Mouse (Mus musculus): Measurements from ENCODE around the gene Clic4. TPM values are rescaled to one million over a fixed set of nuclear protein-coding genes. Genes with fewer than 3 reads are reported as not detected.
"Not testable (repeated sequence)": the region's sequence is repeated elsewhere in the genome, so short reads cannot be mapped to it uniquely, and the experiment has no call there.

The Clic4 gene
- polyA plus RNA-seq, 1 experiment from 2014 or later: 179 TPM

DNA sequence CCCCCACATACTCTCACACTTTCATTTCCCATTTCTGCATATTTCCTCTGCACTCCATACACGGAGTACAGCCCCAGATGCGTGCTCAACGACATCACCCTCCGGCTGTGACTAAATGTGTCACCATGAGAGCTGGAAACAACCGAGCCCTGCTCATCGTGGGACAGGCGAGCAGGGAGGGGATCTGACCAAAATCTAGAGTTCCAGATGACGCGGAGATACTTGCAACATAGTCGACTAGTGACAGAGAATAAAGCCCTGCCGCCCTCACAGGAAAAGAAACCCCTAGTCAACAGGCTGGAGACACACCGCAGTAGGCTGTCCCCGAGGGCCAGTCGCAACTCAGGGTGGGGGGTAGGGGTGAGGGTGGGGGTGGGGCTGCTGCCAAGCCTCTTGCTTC lies 69.3 kb downstream of the Clic4 start:
- ATAC-seq (ENCODE audit: low read depth): peak; percentile 67
- H3K9me3 ChIP-seq (ENCODE audit: control insufficient read depth, low read length): no peaks in the 10 kb centered on the region; the same call in 1 of the 2 replicates
- 2% methylated on average over 14 of the region's 14 CpGs for WGBS
- peak overlapping the region; percentile 65 for H3K4me2 ChIP-seq (ENCODE audit: low read depth, low read length)
- peaks cover 8% of the 10 kb centered on the region for H3K4me1 ChIP-seq (replicated peaks; ENCODE audit: control insufficient read depth, insufficient read depth, low read length)
- H3K36me3 ChIP-seq (ENCODE audit: control insufficient read depth, insufficient read depth, low read length): no peaks in the 10 kb centered on the region
- H3K27me3 ChIP-seq (ENCODE audit: control insufficient read depth, insufficient read depth, low read depth, low read length): peaks cover 16% of the 10 kb centered on the region
- H3K27ac ChIP-seq (ENCODE audit: low read length): no peak overlapping the region
- peak overlapping the region; percentile 51; the same call in 1 of the 2 replicates for H3K9ac ChIP-seq (ENCODE audit: low read length)
- peak overlapping the region; percentile 42 for H3K4me3 ChIP-seq (ENCODE audit: low read length)

DNA sequence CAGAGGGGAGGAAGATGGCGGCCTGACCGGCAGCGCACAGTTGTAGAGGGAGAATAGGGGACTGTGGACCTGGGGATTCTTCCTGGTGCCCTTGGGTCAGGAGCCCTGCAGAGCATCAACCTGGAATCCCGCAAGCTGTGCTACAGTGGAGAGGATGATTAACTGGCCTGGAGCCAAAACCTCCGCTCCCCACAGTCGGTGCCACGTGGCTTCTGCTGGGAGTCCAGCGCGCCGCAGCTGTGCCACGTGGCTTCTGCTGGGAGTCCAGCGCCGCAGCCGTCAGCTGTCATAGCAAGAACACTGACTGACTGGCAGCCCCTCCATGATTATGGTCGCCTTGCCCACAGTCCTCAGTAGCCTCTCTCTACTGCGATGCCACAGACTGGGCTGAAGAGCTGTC lies 70.8 kb downstream of the Clic4 start:
- peaks cover 16% of the 10 kb centered on the region for H3K27me3 ChIP-seq (ENCODE audit: control insufficient read depth, insufficient read depth, low read depth, low read length)
- no peak overlapping the region for H3K4me2 ChIP-seq (ENCODE audit: low read depth, low read length)
- H3K36me3 ChIP-seq (ENCODE audit: control insufficient read depth, insufficient read depth, low read length): no peaks in the 10 kb centered on the region
- H3K4me3 ChIP-seq (ENCODE audit: low read length): no peak overlapping the region
- no peak overlapping the region for H3K9ac ChIP-seq (ENCODE audit: low read length)
- no peaks in the 10 kb centered on the region; the same call in 1 of the 2 replicates for H3K9me3 ChIP-seq (ENCODE audit: control insufficient read depth, low read length)
- no peak overlapping the region for H3K27ac ChIP-seq (ENCODE audit: low read length)
- WGBS: 75% methylated on average over 16 of the region's 16 CpGs
- ATAC-seq (ENCODE audit: low read depth): no peak
- peaks cover 8% of the 10 kb centered on the region for H3K4me1 ChIP-seq (replicated peaks; ENCODE audit: control insufficient read depth, insufficient read depth, low read length)

DNA sequence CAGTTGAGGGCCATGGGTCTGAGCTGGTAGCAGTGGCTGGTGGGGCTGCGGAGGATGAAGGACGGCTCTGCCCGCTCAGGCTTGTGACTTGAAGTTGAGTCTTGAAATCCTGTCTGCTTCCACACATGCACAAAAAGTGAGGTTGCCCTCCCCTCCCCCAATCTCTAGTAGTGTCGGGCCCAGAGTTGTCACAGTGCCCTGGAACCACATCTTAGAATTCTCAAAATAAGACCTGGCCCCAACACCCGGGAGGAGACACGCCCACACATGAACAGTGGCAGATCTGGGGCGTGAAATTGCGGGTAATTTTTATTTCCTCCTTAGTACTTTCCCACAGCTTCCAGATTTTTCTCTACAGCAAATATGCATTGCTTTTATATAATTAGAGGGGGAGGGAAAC lies 74.8 kb downstream of the Clic4 start:
- no peaks in the 10 kb centered on the region for H3K27me3 ChIP-seq (ENCODE audit: control insufficient read depth, insufficient read depth, low read depth, low read length)
- WGBS: 71% methylated on average over 8 of the region's 8 CpGs
- no peaks in the 10 kb centered on the region for H3K4me1 ChIP-seq (replicated peaks; ENCODE audit: control insufficient read depth, insufficient read depth, low read length)

DNA sequence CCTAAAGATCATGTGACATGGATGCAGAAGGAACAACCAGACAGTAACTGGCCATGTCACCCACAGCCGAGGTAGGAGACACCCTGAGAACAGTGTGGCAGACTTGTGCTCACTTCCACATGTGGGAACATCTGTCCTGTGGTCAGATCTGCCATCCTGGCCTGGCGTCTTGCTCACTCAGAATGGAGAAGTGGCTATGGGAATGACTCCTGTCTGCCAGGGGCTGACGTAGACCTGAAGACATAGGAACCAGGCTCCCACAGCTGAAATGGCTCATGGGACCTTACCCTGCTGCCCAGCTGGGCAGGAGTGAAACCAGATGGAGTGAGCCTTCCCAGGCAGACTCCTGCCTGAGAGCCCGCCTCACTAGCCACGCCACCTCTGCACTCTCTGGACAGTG lies 79.8 kb downstream of the Clic4 start:
- 61% methylated on average over 5 of the region's 5 CpGs for WGBS
- no peak for ATAC-seq (ENCODE audit: low read depth)
- H3K9me3 ChIP-seq (ENCODE audit: control insufficient read depth, low read length): no peaks in the 10 kb centered on the region
- no peaks in the 10 kb centered on the region for H3K4me1 ChIP-seq (replicated peaks; ENCODE audit: control insufficient read depth, insufficient read depth, low read length)
- H3K27me3 ChIP-seq (ENCODE audit: control insufficient read depth, insufficient read depth, low read depth, low read length): no peaks in the 10 kb centered on the region
- no peak overlapping the region for H3K27ac ChIP-seq (ENCODE audit: low read length)
- no peak overlapping the region for H3K9ac ChIP-seq (ENCODE audit: low read length)
- no peak overlapping the region for H3K4me2 ChIP-seq (ENCODE audit: low read depth, low read length)
- H3K4me3 ChIP-seq (ENCODE audit: low read length): no peak overlapping the region
- no peaks in the 10 kb centered on the region for H3K36me3 ChIP-seq (ENCODE audit: control insufficient read depth, insufficient read depth, low read length)

More for the DNA sequence above, 74.8 kb downstream of the Clic4 start:
- Histone ChIP-seq H3K36me3 (ENCODE audit: control insufficient read depth, insufficient read depth, low read length) (no peaks in the 10 kb centered on the region), H3K27ac (ENCODE audit: low read length) (no peak overlapping the region), H3K9ac (ENCODE audit: low read length) (no peak overlapping the region), H3K4me3 (ENCODE audit: low read length) (no peak overlapping the region), H3K9me3 (ENCODE audit: control insufficient read depth, low read length) (no peaks in the 10 kb centered on the region), H3K4me2 (ENCODE audit: low read depth, low read length) (no peak overlapping the region)
- no peak for ATAC-seq (ENCODE audit: low read depth)

DNA sequence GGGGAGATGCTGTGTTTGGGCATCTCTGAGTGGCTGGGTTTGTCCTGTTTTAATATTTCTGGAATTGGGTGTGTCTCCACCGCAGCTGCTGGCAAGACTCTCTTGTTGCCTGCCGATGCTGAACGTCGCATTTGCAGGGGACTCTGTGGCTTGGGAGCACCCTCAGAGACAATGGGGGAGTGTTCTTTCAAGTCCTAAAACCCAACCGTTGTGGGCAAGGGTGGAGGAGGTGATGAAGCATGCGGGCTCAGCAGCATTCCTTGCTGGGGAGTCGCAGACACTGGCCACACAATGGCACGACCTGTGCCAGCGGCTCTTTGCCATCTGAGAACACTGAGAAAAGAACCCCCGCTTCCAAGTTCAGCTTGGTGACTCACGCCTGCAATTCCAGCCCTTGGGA lies 81.0 kb downstream of the Clic4 start:
- WGBS: 67% methylated on average over 11 of the region's 11 CpGs
- H3K9ac ChIP-seq (ENCODE audit: low read length): no peak overlapping the region
- no peaks in the 10 kb centered on the region for H3K9me3 ChIP-seq (ENCODE audit: control insufficient read depth, low read length)
- H3K4me3 ChIP-seq (ENCODE audit: low read length): no peak overlapping the region
- no peak overlapping the region for H3K27ac ChIP-seq (ENCODE audit: low read length)
- H3K4me1 ChIP-seq (replicated peaks; ENCODE audit: control insufficient read depth, insufficient read depth, low read length): no peaks in the 10 kb centered on the region
- H3K27me3 ChIP-seq (ENCODE audit: control insufficient read depth, insufficient read depth, low read depth, low read length): no peaks in the 10 kb centered on the region
- H3K36me3 ChIP-seq (ENCODE audit: control insufficient read depth, insufficient read depth, low read length): no peaks in the 10 kb centered on the region
- ATAC-seq (ENCODE audit: low read depth): no peak
- no peak overlapping the region for H3K4me2 ChIP-seq (ENCODE audit: low read depth, low read length)

DNA sequence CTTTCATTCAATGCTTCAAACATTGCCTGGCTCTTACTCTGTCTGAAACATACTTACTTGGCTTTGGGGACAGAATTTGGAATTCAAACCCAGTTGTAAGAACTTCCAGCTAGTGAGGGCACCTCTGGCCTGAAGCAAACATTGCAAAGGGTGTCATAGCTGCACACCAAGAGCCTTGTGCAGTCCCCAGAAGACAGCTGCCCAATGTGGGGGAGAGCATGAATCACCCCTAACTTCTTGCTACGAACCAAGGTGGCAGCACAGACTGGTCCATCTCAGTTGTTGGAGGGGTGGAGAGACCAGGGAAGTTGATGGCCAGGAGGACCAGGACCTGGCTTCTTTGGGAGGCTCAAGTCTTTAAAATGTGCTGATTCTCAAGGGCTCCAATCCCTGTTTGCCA lies 81.4 kb downstream of the Clic4 start:
- H3K36me3 ChIP-seq (ENCODE audit: control insufficient read depth, insufficient read depth, low read length): no peaks in the 10 kb centered on the region
- 54% methylated on average over 1 of the region's 1 CpGs for WGBS
- no peak overlapping the region for H3K4me3 ChIP-seq (ENCODE audit: low read length)
- no peak overlapping the region for H3K9ac ChIP-seq (ENCODE audit: low read length)
- ATAC-seq (ENCODE audit: low read depth): no peak
- no peak overlapping the region for H3K27ac ChIP-seq (ENCODE audit: low read length)
- no peaks in the 10 kb centered on the region for H3K4me1 ChIP-seq (replicated peaks; ENCODE audit: control insufficient read depth, insufficient read depth, low read length)
- no peaks in the 10 kb centered on the region for H3K27me3 ChIP-seq (ENCODE audit: control insufficient read depth, insufficient read depth, low read depth, low read length)
- no peaks in the 10 kb centered on the region for H3K9me3 ChIP-seq (ENCODE audit: control insufficient read depth, low read length)
- H3K4me2 ChIP-seq (ENCODE audit: low read depth, low read length): no peak overlapping the region

DNA sequence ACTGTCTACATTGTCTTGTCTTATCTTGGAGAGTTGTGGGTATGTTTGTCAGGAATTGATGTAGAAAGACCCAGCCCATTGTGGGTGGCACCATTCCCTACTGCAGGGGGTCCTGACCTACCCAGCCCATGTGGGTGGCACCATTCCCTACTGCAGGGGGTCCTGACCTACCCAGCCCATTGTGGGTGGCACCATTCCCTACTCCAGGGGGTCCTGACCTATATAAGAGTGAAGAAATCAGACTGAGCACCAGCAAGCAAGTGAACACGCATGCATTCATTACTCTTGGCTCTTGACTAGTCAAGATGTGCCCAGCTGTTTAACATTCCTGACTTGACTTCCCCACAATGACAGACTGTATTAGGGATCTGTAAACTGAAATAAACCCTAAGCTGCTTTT lies 82.2 kb downstream of the Clic4 start:
- H3K9me3 ChIP-seq (ENCODE audit: control insufficient read depth, low read length): no peaks in the 10 kb centered on the region
- 84% methylated on average over 1 of the region's 1 CpGs for WGBS
- no peaks in the 10 kb centered on the region for H3K4me1 ChIP-seq (replicated peaks; ENCODE audit: control insufficient read depth, insufficient read depth, low read length)
- ATAC-seq (ENCODE audit: low read depth): no peak
- H3K36me3 ChIP-seq (ENCODE audit: control insufficient read depth, insufficient read depth, low read length): no peaks in the 10 kb centered on the region
- H3K27ac ChIP-seq (ENCODE audit: low read length): no peak overlapping the region
- H3K4me2 ChIP-seq (ENCODE audit: low read depth, low read length): no peak overlapping the region
- no peaks in the 10 kb centered on the region for H3K27me3 ChIP-seq (ENCODE audit: control insufficient read depth, insufficient read depth, low read depth, low read length)
- no peak overlapping the region for H3K4me3 ChIP-seq (ENCODE audit: low read length)
- no peak overlapping the region for H3K9ac ChIP-seq (ENCODE audit: low read length)

DNA sequence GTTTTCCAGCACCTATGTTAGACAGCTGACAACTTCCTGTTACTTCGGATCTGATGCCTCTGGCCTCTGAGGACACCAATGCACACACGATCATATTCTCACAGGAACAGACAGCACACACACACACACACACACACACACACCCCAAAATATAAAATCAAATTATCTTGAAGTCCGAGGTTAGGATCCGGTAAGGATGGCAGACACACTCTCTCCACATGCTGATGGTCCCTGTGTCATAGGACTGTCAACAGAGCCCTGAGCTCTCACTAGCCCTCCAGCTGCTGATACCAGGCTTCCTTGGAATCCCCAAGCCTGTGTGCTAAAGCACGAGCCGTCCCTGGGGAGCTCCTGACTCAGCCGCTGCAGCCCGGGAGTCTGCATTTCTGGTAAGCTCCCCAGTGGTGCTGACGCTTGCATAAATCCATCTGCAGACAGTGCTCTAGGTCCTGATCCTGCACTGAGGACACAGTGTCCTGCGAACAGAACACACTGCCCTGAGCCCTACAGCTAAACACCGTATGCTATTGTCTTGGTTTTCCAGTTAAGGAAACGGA lies 83.1 kb downstream of the Clic4 start:
- 73% methylated on average over 12 of the region's 12 CpGs for WGBS

DNA sequence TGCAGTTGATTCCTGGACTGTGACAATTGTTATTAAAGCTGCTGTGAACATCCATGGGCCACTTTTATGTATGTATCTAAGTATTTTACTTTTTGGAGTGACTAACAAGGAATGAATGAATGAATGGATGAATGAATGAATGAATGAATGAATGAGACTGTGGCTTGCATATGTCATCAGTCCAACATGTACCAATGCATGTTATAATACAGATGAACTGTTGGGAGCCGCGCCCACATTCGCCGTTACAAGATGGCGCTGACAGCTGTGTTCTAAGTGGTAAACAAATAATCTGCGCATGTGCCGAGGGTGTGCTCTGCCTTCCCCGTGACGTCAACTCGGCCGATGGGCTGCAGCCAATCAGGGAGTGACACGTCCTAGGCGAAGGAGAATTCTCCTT lies 88.3 kb downstream of the Clic4 start:
- not testable (repeated sequence) for ATAC-seq (ENCODE audit: low read depth); H3K36me3 ChIP-seq (ENCODE audit: control insufficient read depth, insufficient read depth, low read length); H3K4me1 ChIP-seq (replicated peaks; ENCODE audit: control insufficient read depth, insufficient read depth, low read length); H3K4me3 ChIP-seq (ENCODE audit: low read length); H3K27ac ChIP-seq (ENCODE audit: low read length); H3K9ac ChIP-seq (ENCODE audit: low read length); H3K4me2 ChIP-seq (ENCODE audit: low read depth, low read length); H3K27me3 ChIP-seq (ENCODE audit: control insufficient read depth, insufficient read depth, low read depth, low read length); H3K9me3 ChIP-seq (ENCODE audit: control insufficient read depth, low read length)
- 99% methylated on average over 5 of the region's 13 CpGs for WGBS

More for the DNA sequence above, 83.1 kb downstream of the Clic4 start:
- no peak for ATAC-seq (ENCODE audit: low read depth)
- Histone ChIP-seq H3K9ac (ENCODE audit: low read length) (no peak overlapping the region), H3K4me3 (ENCODE audit: low read length) (no peak overlapping the region), H3K4me1 (replicated peaks; ENCODE audit: control insufficient read depth, insufficient read depth, low read length) (no peaks in the 10 kb centered on the region), H3K9me3 (ENCODE audit: control insufficient read depth, low read length) (no peaks in the 10 kb centered on the region), H3K4me2 (ENCODE audit: low read depth, low read length) (no peak overlapping the region), H3K27me3 (ENCODE audit: control insufficient read depth, insufficient read depth, low read depth, low read length) (no peaks in the 10 kb centered on the region), H3K36me3 (ENCODE audit: control insufficient read depth, insufficient read depth, low read length) (no peaks in the 10 kb centered on the region), H3K27ac (ENCODE audit: low read length) (no peak overlapping the region)

DNA sequence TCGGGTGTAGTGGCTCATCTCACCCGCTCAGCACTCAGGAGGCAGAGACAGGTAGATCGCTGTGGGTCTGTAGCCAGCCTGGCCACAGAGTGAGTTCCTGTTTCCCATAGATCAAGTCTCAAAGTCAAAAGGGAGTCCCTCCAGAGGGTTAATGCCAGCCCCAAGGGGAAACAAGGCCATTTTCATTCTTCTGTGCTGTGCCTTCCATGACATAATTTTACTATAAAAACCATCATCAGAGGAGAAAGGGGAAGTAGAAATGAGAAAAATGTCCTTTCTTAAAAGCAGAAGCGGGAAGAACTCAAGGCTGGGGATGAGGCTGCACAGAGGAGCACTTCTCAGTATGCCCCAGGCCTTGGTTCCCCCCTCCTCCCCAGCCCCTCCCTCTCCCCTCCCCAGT lies 90.8 kb downstream of the Clic4 start:
- H3K9me3 ChIP-seq (ENCODE audit: control insufficient read depth, low read length): no peaks in the 10 kb centered on the region
- no peak overlapping the region for H3K4me3 ChIP-seq (ENCODE audit: low read length)
- no peak overlapping the region for H3K9ac ChIP-seq (ENCODE audit: low read length)
- H3K27ac ChIP-seq (ENCODE audit: low read length): no peak overlapping the region
- H3K4me2 ChIP-seq (ENCODE audit: low read depth, low read length): no peak overlapping the region
- 82% methylated on average over 4 of the region's 4 CpGs for WGBS
- no peaks in the 10 kb centered on the region for H3K27me3 ChIP-seq (ENCODE audit: control insufficient read depth, insufficient read depth, low read depth, low read length)
- no peak for ATAC-seq (ENCODE audit: low read depth)
- no peaks in the 10 kb centered on the region for H3K4me1 ChIP-seq (replicated peaks; ENCODE audit: control insufficient read depth, insufficient read depth, low read length)
- H3K36me3 ChIP-seq (ENCODE audit: control insufficient read depth, insufficient read depth, low read length): no peaks in the 10 kb centered on the region
